Mouse (Mus musculus) thymus, adult 2 months (tissue): Measurements from ENCODE around the gene Fam166a.

Experiments used
- CTCF ChIP-seq: fragments of 200-500 bp; IDR thresholded peaks from 2 replicates; pipeline ENCODE4 v1.5.1; 2012; ENCODE audit warnings: mild to moderate bottlenecking, control low read depth, low read length, moderate library complexity, borderline replicate concordance; ENCODE audit not compliant: control insufficient read depth, poor library complexity, insufficient read depth; ENCODE audit errors: extremely low read depth
- POLR2A ChIP-seq: fragments of 200-500 bp; IDR thresholded peaks from 2 replicates; pipeline ENCODE4 v1.6.1; 2012; ENCODE audit warnings: mild to moderate bottlenecking, low read length, control low read depth, moderate library complexity; ENCODE audit not compliant: control insufficient read depth, poor library complexity, insufficient read depth; ENCODE audit errors: extremely low read depth

GRCm38 (mm10) chr2:25255284-25255779, 36.8 kb downstream of the Fam166a start, which contains the start of gene Tmem203:
- TF ChIP-seq CTCF (0 out of 2 replicates have a peak, but pooled peaks have one; percentile 27), POLR2A (peak; percentile 77)
